ENCODE assay signal across 11 mouse cellular contexts in genomic region chr11:102567157-102567556, GRCm38 (mm10). TPM values are rescaled to one million over a fixed set of nuclear protein-coding genes. Genes with fewer than 3 reads are reported as not detected.
"Had no signal": no experiment of that assay in that cellular context is flagged by ENCODE, and none has a peak within 500 bp of the region (broad histone marks: within the 10 kb centered on the region; RNA-seq: fewer than 3 reads in every experiment).

No protein-coding gene starts in this region.

- H3K27ac ChIP-seq: intestine, embryonic 15.5 days; kidney, embryonic 15.5 days; limb, embryonic 15.5 days; liver, embryonic 12.5 days; lung, embryonic 15.5 days; midbrain, embryonic 12.5 days had no signal

- H3K9me3 ChIP-seq: intestine, embryonic 15.5 days; kidney, embryonic 15.5 days; limb, embryonic 15.5 days; liver, embryonic 12.5 days; lung, embryonic 15.5 days; midbrain, embryonic 12.5 days had no signal

- H3K27me3 ChIP-seq: intestine, embryonic 15.5 days; kidney, embryonic 15.5 days; limb, embryonic 15.5 days; liver, embryonic 12.5 days; lung, embryonic 15.5 days; midbrain, embryonic 12.5 days had no signal

- H3K9ac ChIP-seq: intestine, embryonic 15.5 days; kidney, embryonic 15.5 days; limb, embryonic 15.5 days; liver, embryonic 12.5 days; lung, embryonic 15.5 days; midbrain, embryonic 12.5 days had no signal

- H3K4me1 ChIP-seq: intestine, embryonic 15.5 days; kidney, embryonic 15.5 days; limb, embryonic 15.5 days; lung, embryonic 15.5 days; midbrain, embryonic 12.5 days had no signal

- H3K4me2 ChIP-seq: intestine, embryonic 15.5 days; kidney, embryonic 15.5 days; limb, embryonic 15.5 days; liver, embryonic 12.5 days; lung, embryonic 15.5 days; midbrain, embryonic 12.5 days had no signal

- H3K4me3 ChIP-seq: intestine, embryonic 15.5 days; kidney, embryonic 15.5 days; limb, embryonic 15.5 days; liver, embryonic 12.5 days; lung, embryonic 15.5 days; midbrain, embryonic 12.5 days had no signal

- DNase-seq: kidney, adult 2 months; kidney, postnatal 36 days; right cerebral cortex, postnatal 25 days; thymus, postnatal 36 days had no signal

- H3K36me3 ChIP-seq: intestine, embryonic 15.5 days; kidney, embryonic 15.5 days; limb, embryonic 15.5 days; liver, embryonic 12.5 days; lung, embryonic 15.5 days; midbrain, embryonic 12.5 days had no signal

- ATAC-seq: intestine, embryonic 15.5 days; liver, embryonic 12.5 days had no signal

RNA-seq across cellular contexts. Expression of gene Gm11627, which starts 12.1 kb away (rescaled TPM):
- total RNA-seq: megakaryocyte-erythroid progenitor cell, adult 5-6 weeks had no signal

RNA-seq across cellular contexts. Expression of gene Fzd2, which starts 37.0 kb away (rescaled TPM):
- total RNA-seq: megakaryocyte-erythroid progenitor cell, adult 5-6 weeks had no signal
